Mouse (Mus musculus): ENCODE results near the gene Apln.

- no peak for TF ChIP-seq CTCF (IDR thresholded peaks at IDR 0.05; ENCODE audit: low read depth, low read length)
- no peak for TF ChIP-seq POLR2A (IDR thresholded peaks at IDR 0.05; ENCODE audit: borderline replicate concordance, low read depth, low read length)
Observed at GRCm38 (mm10) chrX:48011656-48012055, 23.0 kb downstream of the Apln start.

All from bone marrow macrophage, adult 2 months (primary cell).